Mouse (Mus musculus) kidney, postnatal 0 days (tissue): Measurements from ENCODE around the gene Map3k20. TPM values are rescaled to one million over a fixed set of nuclear protein-coding genes. Genes with fewer than 3 reads are reported as not detected.

Source experiments
- ATAC-seq: fragments of 200-750 bp; cut with Nextera tagmentation; replicated peaks from 2 replicates; pipeline ENCODE4 v1.8.0; 2017; ENCODE audit warnings: low read depth, moderate number of reproducible peaks, moderate TSS enrichment, moderate library complexity; ENCODE audit not compliant: low FRiP score
- DNase-seq: peaks from one replicate; pipeline ENCODE4 v3.0.0-alpha.2; 2016; ENCODE audit warnings: low spot score
- H3K27ac ChIP-seq: fragments of 300-500 bp; sonication (generic); 2 replicates; pipeline ENCODE4 v1.5.1; 2014; ENCODE audit warnings: mild to moderate bottlenecking
- H3K27me3 ChIP-seq: fragments of 300-500 bp; sonication (generic); 2 replicates; pipeline ENCODE4 v1.6.1; 2014; ENCODE audit warnings: low read length, mixed read lengths; ENCODE audit not compliant: insufficient read depth
- H3K36me3 ChIP-seq: fragments of 300-500 bp; sonication (generic); 2 replicates; pipeline ENCODE4 v1.6.1; 2014; ENCODE audit warnings: low read length, mixed read lengths; ENCODE audit not compliant: insufficient read depth
- H3K4me1 ChIP-seq: fragments of 300-500 bp; sonication (generic); replicated peaks from 2 replicates; pipeline ENCODE4 v1.6.1; 2014; ENCODE audit warnings: antibody characterized with exemption, low read length, mixed read lengths; ENCODE audit not compliant: insufficient read depth
- H3K4me2 ChIP-seq: fragments of 300-500 bp; sonication (generic); 2 replicates; pipeline ENCODE4 v1.6.1; 2014; ENCODE audit warnings: mild to moderate bottlenecking, low read length, moderate library complexity, mixed read lengths
- H3K4me3 ChIP-seq: fragments of 300-500 bp; sonication (generic); replicated peaks from 2 replicates; pipeline ENCODE4 v1.5.1; 2014; ENCODE audit warnings: low read depth, low read length
- H3K9ac ChIP-seq: fragments of 300-500 bp; sonication (generic); 2 replicates; pipeline ENCODE4 v1.6.1; 2014; ENCODE audit warnings: low read depth, low read length
- H3K9me3 ChIP-seq: fragments of 300-500 bp; sonication (generic); replicated peaks from 2 replicates; pipeline ENCODE4 v1.6.1; 2016; ENCODE audit warnings: low read length, inconsistent platforms, mixed read lengths
- CTCF ChIP-seq: IDR thresholded peaks from 2 replicates; pipeline ENCODE4 v1.5.1; 2016; ENCODE audit warnings: antibody characterized with exemption, low read depth, mild to moderate bottlenecking, moderate library complexity
- WGBS: fragments of 180-500 bp; shearing (Covaris S2); extraction: QIAGEN DNeasy Blood & Tissue Kit; methylation state at CpG from one replicate; pipeline ENCODE4 v1.1.7; 2014; 5-methylcytosine and 5-hydroxymethylcytosine counted together
- polyA plus RNA-seq: library from polyadenylated mRNA; unstranded; fragments of >200 nt; fragmentation: Nextera tagmentation; extraction: Ambion mirVana; gene quantifications from 2 replicates; pipeline ENCODE4 v1.2.1, GENCODE M21; 2015

The Map3k20 gene
- polyA plus RNA-seq, 1 experiment from 2014 or later = 10.1 TPM

GRCm38 (mm10) chr2:72296984-72297715 is 11.7 kb downstream of the Map3k20 start:
- no peak for ATAC-seq
- 68% methylated on average over 10 of the region's 10 CpGs for WGBS
- DNase-seq = no peak
- TF ChIP-seq CTCF = no peak
- Histone ChIP-seq H3K4me1 (peaks cover 6% of the 10 kb centered on the region; the same call in 1 of the 2 replicates), H3K4me2 (peak overlapping the region; percentile 21; the same call in 1 of the 2 replicates), H3K27ac (peak overlapping the region; percentile 34; the same call in 1 of the 2 replicates), H3K36me3 (no peaks in the 10 kb centered on the region), H3K9ac (0 out of 2 replicates have a peak overlapping the region, but pooled peaks have one; percentile 25), H3K27me3 (no peaks in the 10 kb centered on the region), H3K9me3 (no peaks in the 10 kb centered on the region), H3K4me3 (no peak overlapping the region)

- peak overlapping the region; percentile 21; the same call in 1 of the 2 replicates for H3K4me2 ChIP-seq
- peaks cover 6% of the 10 kb centered on the region; the same call in 1 of the 2 replicates for H3K4me1 ChIP-seq
- H3K36me3 ChIP-seq = no peaks in the 10 kb centered on the region
- peak; percentile 18 for DNase-seq
- H3K27ac ChIP-seq = peak overlapping the region; percentile 34; the same call in 1 of the 2 replicates
- no peaks in the 10 kb centered on the region for H3K9me3 ChIP-seq
- no peaks in the 10 kb centered on the region for H3K27me3 ChIP-seq
- 31% methylated on average over 10 of the region's 10 CpGs for WGBS
- ATAC-seq = no peak; the same call in 1 of the 2 replicates
- no peak for TF ChIP-seq CTCF
- 0 out of 2 replicates have a peak overlapping the region, but pooled peaks have one; percentile 25 for H3K9ac ChIP-seq
- no peak overlapping the region for H3K4me3 ChIP-seq
These were observed 12.3 kb downstream of the Map3k20 start for GRCm38 (mm10) chr2:72297716-72298082.

- ATAC-seq = no peak
- peak; percentile 83 for TF ChIP-seq CTCF
- H3K27ac ChIP-seq = 0 out of 2 replicates have a peak overlapping the region, but pooled peaks have one; percentile 34
These were observed 13.0 kb downstream of the Map3k20 start for GRCm38 (mm10) chr2:72298406-72298805.

GRCm38 (mm10) chr2:72301194-72301916 is 15.9 kb downstream of the Map3k20 start:
- TF ChIP-seq CTCF = no peak
- H3K4me3 ChIP-seq = no peak overlapping the region
- 84% methylated on average over 9 of the region's 9 CpGs for WGBS
- ATAC-seq (no peak), DNase-seq (no peak)
- no peak overlapping the region for H3K4me2 ChIP-seq
- H3K36me3 ChIP-seq = no peaks in the 10 kb centered on the region
- no peak overlapping the region for H3K27ac ChIP-seq
- H3K9ac ChIP-seq = no peak overlapping the region
- no peaks in the 10 kb centered on the region for H3K27me3 ChIP-seq
- peaks cover 6% of the 10 kb centered on the region; the same call in 1 of the 2 replicates for H3K4me1 ChIP-seq
- no peaks in the 10 kb centered on the region for H3K9me3 ChIP-seq

More at GRCm38 (mm10) chr2:72298406-72298805, 13.0 kb downstream of the Map3k20 start:
- Histone ChIP-seq H3K9me3 (no peaks in the 10 kb centered on the region), H3K4me2 (no peak overlapping the region; the same call in 1 of the 2 replicates), H3K36me3 (no peaks in the 10 kb centered on the region), H3K4me1 (peaks cover 6% of the 10 kb centered on the region; the same call in 1 of the 2 replicates), H3K4me3 (no peak overlapping the region), H3K9ac (no peak overlapping the region), H3K27me3 (no peaks in the 10 kb centered on the region)
- 51% methylated on average over 4 of the region's 4 CpGs for WGBS
- peak; percentile 82 for DNase-seq

GRCm38 (mm10) chr2:72305738-72306137 is 20.3 kb downstream of the Map3k20 start:
- Histone ChIP-seq H3K27ac (no peak overlapping the region), H3K9me3 (no peaks in the 10 kb centered on the region), H3K4me1 (no peaks in the 10 kb centered on the region), H3K4me2 (no peak overlapping the region), H3K4me3 (no peak overlapping the region), H3K36me3 (no peaks in the 10 kb centered on the region), H3K9ac (no peak overlapping the region), H3K27me3 (no peaks in the 10 kb centered on the region)
- DNase-seq = no peak
- WGBS = 91% methylated on average over 7 of the region's 7 CpGs
- ATAC-seq = no peak
- TF ChIP-seq CTCF = no peak

GRCm38 (mm10) chr2:72308351-72308750 is 22.9 kb downstream of the Map3k20 start:
- ATAC-seq (no peak), DNase-seq (no peak)
- Histone ChIP-seq H3K4me1 (peaks cover 8% of the 10 kb centered on the region; the same call in 1 of the 2 replicates), H3K9ac (no peak overlapping the region), H3K9me3 (no peaks in the 10 kb centered on the region), H3K27ac (no peak overlapping the region), H3K36me3 (no peaks in the 10 kb centered on the region), H3K27me3 (no peaks in the 10 kb centered on the region), H3K4me2 (no peak overlapping the region), H3K4me3 (no peak overlapping the region)
- TF ChIP-seq CTCF = no peak
- 82% methylated on average over 5 of the region's 5 CpGs for WGBS
